Mouse (Mus musculus) heart, embryonic 14.5 days (tissue): ENCODE measurements around the gene Plac9b. TPM values are rescaled to one million over a fixed set of nuclear protein-coding genes. Genes with fewer than 3 reads are reported as not detected.
A peak's percentile ranks its signal among the peaks of the same experiment; 100 is the strongest.
"Not testable (repeated sequence)": the region's sequence is repeated elsewhere in the genome, so short reads cannot be mapped to it uniquely, and the experiment has no call there.

Experiments
- ATAC-seq: fragments of 200-750 bp; cut with Nextera tagmentation; 2 replicates; pipeline ENCODE4 v1.8.0; 2017; ENCODE audit warnings: low read depth, moderate TSS enrichment; ENCODE audit not compliant: insufficient number of reproducible peaks, insufficient read depth, low FRiP score
- H3K27ac ChIP-seq, 2 experiments: fragments of 200-500 bp in 1 of 2; fragments of 300-500 bp in 1 of 2; sonication (generic) in 1 of 2; replicated peaks in 1 of 2; 2 replicates each; pipeline ENCODE4 v1.5.1; 2012 to 2014; ENCODE audit warnings: low read depth in 2 of 2, low read length in 2 of 2, control low read depth in 1 of 2, mild to moderate bottlenecking in 1 of 2, mixed read lengths in 1 of 2; ENCODE audit not compliant: control insufficient read depth in 1 of 2, insufficient read depth in 1 of 2
- H3K27me3 ChIP-seq: fragments of 300-500 bp; sonication (generic); 2 replicates; pipeline ENCODE4 v1.6.1; 2014; ENCODE audit warnings: mild to moderate bottlenecking, low read length, control low read depth; ENCODE audit not compliant: control insufficient read depth, insufficient read depth
- H3K36me3 ChIP-seq: fragments of 300-500 bp; sonication (generic); 2 replicates; pipeline ENCODE4 v1.6.1; 2014; ENCODE audit warnings: mild to moderate bottlenecking, control low read depth, low read length, mixed read lengths; ENCODE audit not compliant: control insufficient read depth, insufficient read depth
- H3K4me1 ChIP-seq, 2 experiments: fragments of 200-500 bp in 1 of 2; fragments of 300-500 bp in 1 of 2; sonication (generic) in 1 of 2; 2 replicates each; pipeline ENCODE4 v1.6.1; 2012 to 2014; ENCODE audit warnings: low read length in 2 of 2, control low read depth in 1 of 2, mixed read lengths in 1 of 2; ENCODE audit not compliant: control insufficient read depth in 2 of 2, insufficient read depth in 2 of 2
- H3K4me2 ChIP-seq: fragments of 300-500 bp; sonication (generic); 2 replicates; pipeline ENCODE4 v1.6.1; 2014; ENCODE audit warnings: mild to moderate bottlenecking, low read length
- H3K4me3 ChIP-seq, 2 experiments: fragments of 200-500 bp in 1 of 2; fragments of 300-500 bp in 1 of 2; sonication (generic) in 1 of 2; 2 replicates each; pipeline ENCODE4 v1.5.1; 2012 to 2014; ENCODE audit warnings: low read length in 2 of 2, mild to moderate bottlenecking in 2 of 2, control low read depth in 1 of 2, low read depth in 1 of 2, moderate library complexity in 1 of 2; ENCODE audit not compliant: control insufficient read depth in 1 of 2, insufficient read depth in 1 of 2
- H3K9ac ChIP-seq: fragments of 300-500 bp; sonication (generic); 2 replicates; pipeline ENCODE4 v1.6.1; 2014; ENCODE audit warnings: mild to moderate bottlenecking, low read length
- H3K9me3 ChIP-seq: fragments of 300-500 bp; sonication (generic); 2 replicates; pipeline ENCODE4 v1.6.1; 2016; ENCODE audit warnings: low read length, control low read depth; ENCODE audit not compliant: control insufficient read depth
- WGBS: fragments of 180-500 bp; shearing (Covaris S2); extraction: QIAGEN DNeasy Blood & Tissue Kit; methylation state at CpG from one replicate; pipeline ENCODE4 v1.1.7; 2014; 5-methylcytosine and 5-hydroxymethylcytosine counted together
- polyA plus RNA-seq: library from polyadenylated mRNA; unstranded; fragments of >200 nt; fragmentation: Nextera tagmentation; extraction: Ambion mirVana; gene quantifications from 2 replicates; pipeline ENCODE4 v1.2.1, GENCODE M21; 2014

Plac9b gene
- polyA plus RNA-seq, 1 experiment from 2014 or later = 8.3 TPM

GRCm38 (mm10) chr14:26181660-26182059 is 620 bp downstream of the Plac9b start:
- H3K4me3 ChIP-seq, ATAC-seq, H3K36me3 ChIP-seq, H3K9me3 ChIP-seq, H3K27ac ChIP-seq, H3K27me3 ChIP-seq, H3K9ac ChIP-seq, H3K4me2 ChIP-seq, H3K4me1 ChIP-seq: not testable (repeated sequence)
- no CpG with 5 or more reads among the region's 10 CpGs for WGBS

GRCm38 (mm10) chr14:26175028-26175427 is 7.3 kb downstream of the Plac9b start:
- not testable (repeated sequence) for H3K4me1 ChIP-seq, H3K9me3 ChIP-seq, ATAC-seq, H3K9ac ChIP-seq, H3K27me3 ChIP-seq, H3K4me3 ChIP-seq, H3K36me3 ChIP-seq, H3K27ac ChIP-seq, H3K4me2 ChIP-seq
- WGBS = no CpG with 5 or more reads among the region's 6 CpGs

GRCm38 (mm10) chr14:26173955-26174354 is 8.3 kb downstream of the Plac9b start:
- H3K4me1 ChIP-seq, H3K9me3 ChIP-seq, H3K9ac ChIP-seq, H3K27me3 ChIP-seq, H3K27ac ChIP-seq, H3K4me3 ChIP-seq, H3K36me3 ChIP-seq, H3K4me2 ChIP-seq, ATAC-seq: not testable (repeated sequence)
- WGBS = no CpG with 5 or more reads among the region's 3 CpGs

DNA sequence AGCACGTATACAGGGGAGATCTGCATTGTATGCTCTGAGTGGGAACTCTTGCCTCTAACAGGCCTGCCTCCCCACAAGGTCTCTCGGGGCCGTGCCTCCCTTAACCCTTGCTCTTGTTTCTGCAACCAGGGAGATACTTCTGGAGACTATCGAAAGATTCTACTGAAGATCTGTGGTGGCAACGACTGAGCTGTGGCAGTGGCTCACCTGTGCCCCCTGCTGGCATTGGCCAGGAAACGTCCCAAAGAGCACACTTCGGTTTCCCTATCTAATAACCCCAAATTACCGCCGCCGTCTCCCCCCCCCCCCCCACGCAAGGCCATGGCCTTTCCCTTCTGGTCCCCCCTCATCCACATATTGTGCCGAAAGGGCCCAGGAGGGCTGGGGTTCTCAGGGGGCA is 17.0 kb downstream of the Plac9b start:
- not testable (repeated sequence) for H3K4me3 ChIP-seq, H3K27ac ChIP-seq, H3K9me3 ChIP-seq, ATAC-seq, H3K36me3 ChIP-seq, H3K27me3 ChIP-seq, H3K4me2 ChIP-seq, H3K9ac ChIP-seq, H3K4me1 ChIP-seq
- no CpG with 5 or more reads among the region's 12 CpGs for WGBS

DNA sequence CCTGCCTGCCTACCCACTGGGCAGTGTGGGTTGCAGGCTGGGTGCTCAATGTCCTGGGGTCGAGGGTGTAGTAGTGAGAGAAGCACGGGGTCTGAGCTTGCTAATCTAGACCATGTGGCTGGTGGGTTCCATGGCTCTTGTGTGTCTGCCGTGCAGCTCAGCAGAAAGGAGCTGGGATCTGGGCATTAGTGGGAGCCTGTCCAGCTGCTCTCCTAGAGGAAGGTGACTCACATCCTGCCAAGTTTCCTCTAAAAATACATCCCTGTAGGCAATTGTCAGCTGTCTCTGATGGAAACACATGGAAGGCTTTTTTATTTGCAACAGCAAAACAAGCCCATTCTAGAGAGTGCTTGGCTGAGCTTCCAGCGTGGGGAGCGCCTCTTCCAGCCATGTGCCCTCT is 19.9 kb downstream of the Plac9b start:
- not testable (repeated sequence) for H3K4me1 ChIP-seq, H3K27ac ChIP-seq, H3K4me2 ChIP-seq, H3K36me3 ChIP-seq, H3K9me3 ChIP-seq, H3K9ac ChIP-seq, H3K4me3 ChIP-seq, H3K27me3 ChIP-seq
- peak; percentile 68; the same call in 1 of the 2 replicates for ATAC-seq
- WGBS = no CpG with 5 or more reads among the region's 5 CpGs

GRCm38 (mm10) chr14:26161156-26161555 is 21.1 kb downstream of the Plac9b start:
- not testable (repeated sequence) for H3K4me2 ChIP-seq, ATAC-seq, H3K27ac ChIP-seq, H3K9ac ChIP-seq, H3K9me3 ChIP-seq, H3K4me3 ChIP-seq, H3K36me3 ChIP-seq, H3K27me3 ChIP-seq, H3K4me1 ChIP-seq
- no CpG with 5 or more reads among the region's 9 CpGs for WGBS

DNA sequence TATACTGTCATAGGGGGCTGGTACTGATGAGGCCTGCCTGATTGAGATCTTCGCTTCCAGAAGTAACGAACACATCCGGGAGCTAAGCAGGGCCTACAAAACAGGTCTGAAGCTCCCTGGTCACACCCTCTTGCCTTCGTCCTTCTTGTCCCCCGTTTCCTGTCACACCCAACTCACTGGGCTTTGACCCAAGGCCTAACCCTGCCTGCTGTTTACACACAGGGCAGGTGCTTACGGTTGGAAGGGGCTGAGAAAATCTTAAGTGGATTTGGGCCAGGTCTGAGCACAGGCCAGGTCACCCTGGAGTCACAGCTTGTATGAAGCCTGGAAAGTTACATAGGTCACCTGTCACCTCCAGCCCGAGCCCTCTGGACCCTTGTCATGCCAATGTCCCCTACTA is 26.2 kb downstream of the Plac9b start:
- not testable (repeated sequence) for ATAC-seq, H3K4me3 ChIP-seq, H3K27ac ChIP-seq, H3K36me3 ChIP-seq, H3K9me3 ChIP-seq, H3K27me3 ChIP-seq, H3K4me1 ChIP-seq, H3K4me2 ChIP-seq, H3K9ac ChIP-seq
- no CpG with 5 or more reads among the region's 7 CpGs for WGBS

DNA sequence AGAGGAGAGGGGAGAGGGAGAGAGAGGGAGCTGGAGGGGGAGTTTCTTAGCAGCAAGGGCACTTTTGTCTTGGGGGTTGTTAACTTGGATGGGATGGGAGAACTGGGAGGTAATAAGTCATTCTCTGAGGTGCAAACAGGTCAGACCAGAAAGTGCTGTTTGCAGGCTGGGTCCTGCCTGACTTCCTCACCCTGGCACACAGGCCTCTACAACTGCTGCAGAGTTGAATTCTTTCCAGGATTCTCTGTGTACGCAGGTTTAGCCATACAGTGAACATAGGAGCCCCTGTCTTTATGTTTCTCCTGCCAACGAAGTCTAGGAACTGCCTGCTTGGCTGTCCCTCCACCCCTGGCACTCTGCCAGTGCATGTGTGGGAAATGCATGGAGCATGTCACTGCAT is 35.2 kb downstream of the Plac9b start:
- H3K9me3 ChIP-seq, H3K4me3 ChIP-seq, H3K36me3 ChIP-seq, H3K27ac ChIP-seq, H3K4me1 ChIP-seq, H3K9ac ChIP-seq, ATAC-seq, H3K27me3 ChIP-seq, H3K4me2 ChIP-seq: not testable (repeated sequence)
- WGBS = no CpG with 5 or more reads among the region's 2 CpGs
